ENCODE assay signal across 17 mouse cellular contexts in the genomic region with DNA sequence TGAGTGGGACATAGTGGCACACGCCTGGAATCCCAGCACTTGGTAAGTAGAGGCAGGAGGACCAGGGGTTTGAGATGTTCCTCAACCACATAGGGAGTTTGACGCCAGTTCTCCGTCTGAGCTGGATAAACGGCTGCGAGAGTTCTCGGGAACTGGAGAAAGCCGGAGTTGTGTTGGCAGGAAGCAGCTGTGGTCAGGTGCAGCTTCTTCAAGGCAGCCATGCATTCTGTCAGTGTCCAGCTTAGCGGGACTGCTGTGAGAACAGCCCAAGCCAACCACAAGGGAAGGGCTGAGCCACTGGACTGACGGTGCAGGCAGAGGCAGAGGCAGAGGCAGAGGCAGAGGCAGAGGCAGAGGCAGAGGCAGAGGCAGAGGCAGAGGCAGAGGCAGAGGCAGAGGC. TPM values are rescaled to one million over a fixed set of nuclear protein-coding genes. Genes with fewer than 3 reads are reported as not detected.
"Had no signal": no experiment of that assay in that cellular context is flagged by ENCODE, and none has a peak within 500 bp of the region (broad histone marks: within the 10 kb centered on the region; RNA-seq: fewer than 3 reads in every experiment).

No protein-coding gene starts in this region.

- H3K9me3 ChIP-seq: kidney, embryonic 15.5 days; lung, embryonic 15.5 days; midbrain, embryonic 12.5 days; midbrain, embryonic 15.5 days; neural tube, embryonic 13.5 days; stomach, embryonic 15.5 days had no signal

- H3K4me2 ChIP-seq: kidney, embryonic 15.5 days; lung, embryonic 15.5 days; midbrain, embryonic 12.5 days; midbrain, embryonic 15.5 days; neural tube, embryonic 13.5 days; stomach, embryonic 15.5 days had no signal

- H3K27ac ChIP-seq: kidney, embryonic 15.5 days; left cerebral cortex, adult 2 months; lung, embryonic 15.5 days; midbrain, embryonic 12.5 days; midbrain, embryonic 15.5 days; neural tube, embryonic 13.5 days; stomach, embryonic 15.5 days had no signal

- H3K4me1 ChIP-seq: midbrain, embryonic 12.5 days; midbrain, embryonic 15.5 days; neural tube, embryonic 13.5 days had no signal

- DNase-seq: kidney, adult 11 months; kidney, adult 8-10 months; kidney, postnatal 10 days; kidney, postnatal 36 days; layer of hippocampus, postnatal 36 days; lung, adult 18-20 months; lung, postnatal 10 days; lung, postnatal 36 days; thymus, postnatal 25 days had no signal

- H3K27me3 ChIP-seq: kidney, embryonic 15.5 days; lung, embryonic 15.5 days; midbrain, embryonic 12.5 days; midbrain, embryonic 15.5 days; neural tube, embryonic 13.5 days; stomach, embryonic 15.5 days had no signal

- H3K4me3 ChIP-seq: kidney, embryonic 15.5 days; left cerebral cortex, adult 2 months; lung, embryonic 15.5 days; midbrain, embryonic 12.5 days; midbrain, embryonic 15.5 days; neural tube, embryonic 13.5 days; stomach, embryonic 15.5 days had no signal

- H3K9ac ChIP-seq: kidney, embryonic 15.5 days; lung, embryonic 15.5 days; midbrain, embryonic 12.5 days; midbrain, embryonic 15.5 days; neural tube, embryonic 13.5 days; stomach, embryonic 15.5 days had no signal

- H3K36me3 ChIP-seq: kidney, embryonic 15.5 days; lung, embryonic 15.5 days; midbrain, embryonic 12.5 days; midbrain, embryonic 15.5 days; neural tube, embryonic 13.5 days; stomach, embryonic 15.5 days had no signal

- ATAC-seq: midbrain, embryonic 15.5 days had no signal

RNA-seq across cellular contexts. Expression of gene Gp9, which starts 3.0 kb away (rescaled TPM):
- polyA plus RNA-seq: small intestine, adult 2 months had no signal
